Mouse (Mus musculus): ENCODE data around the gene Zcwpw1.

Zcwpw1 gene

GRCm38 (mm10) chr5:137785164-137786031, 2.2 kb upstream of the Zcwpw1 start:
- 2% methylated on average over 61 of the region's 62 CpGs for WGBS

GRCm38 (mm10) chr5:137786109-137786942, 1.3 kb upstream of the Zcwpw1 start:
- WGBS = under 1% methylated on average over 79 of the region's 79 CpGs

DNA sequence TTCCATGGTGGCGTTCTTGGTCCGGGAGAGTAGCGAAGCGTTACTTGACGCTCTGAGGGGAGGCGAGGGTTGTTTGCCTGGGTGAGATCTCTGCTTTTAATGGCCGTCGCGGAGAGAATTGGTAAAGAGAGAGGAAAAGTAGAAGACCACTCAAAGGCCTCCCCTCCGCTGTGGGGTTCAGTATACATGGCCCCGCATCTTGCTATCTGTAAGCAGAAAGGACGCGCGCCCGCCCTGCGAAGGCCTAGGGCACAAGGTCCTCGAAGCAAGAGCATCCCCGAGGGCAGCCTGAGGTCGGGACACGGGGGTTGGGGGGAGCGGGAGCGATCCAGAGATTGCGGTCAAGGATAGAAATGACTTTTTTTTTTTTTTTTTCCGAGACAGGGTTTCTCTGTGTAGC, 573 bp downstream of the Zcwpw1 start:
- 70% methylated on average over 24 of the region's 24 CpGs for WGBS

GRCm38 (mm10) chr5:137788946-137789531, 1.4 kb downstream of the Zcwpw1 start:
- 91% methylated on average over 2 of the region's 2 CpGs for WGBS

DNA sequence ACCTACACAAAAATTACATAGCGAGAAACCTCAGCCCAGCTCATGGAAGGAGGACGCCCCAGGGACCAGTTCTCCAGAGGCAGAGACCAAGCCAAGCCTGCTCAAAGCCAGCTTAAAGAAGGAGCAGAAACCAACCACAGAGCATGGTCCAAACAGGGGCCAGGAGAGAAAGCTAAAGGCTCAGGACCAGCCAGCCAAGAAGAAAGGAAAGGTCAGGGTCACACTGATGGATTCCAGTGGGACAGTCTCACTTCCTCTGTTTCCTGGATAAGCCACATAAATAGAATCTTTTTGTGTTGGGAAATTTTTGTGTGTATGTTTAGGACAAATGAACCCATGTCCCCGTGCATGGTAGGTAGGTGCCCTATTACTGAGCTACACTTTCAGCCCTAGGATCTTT, 9.0 kb downstream of the Zcwpw1 start:
- WGBS = 78% methylated on average over 3 of the region's 3 CpGs

DNA sequence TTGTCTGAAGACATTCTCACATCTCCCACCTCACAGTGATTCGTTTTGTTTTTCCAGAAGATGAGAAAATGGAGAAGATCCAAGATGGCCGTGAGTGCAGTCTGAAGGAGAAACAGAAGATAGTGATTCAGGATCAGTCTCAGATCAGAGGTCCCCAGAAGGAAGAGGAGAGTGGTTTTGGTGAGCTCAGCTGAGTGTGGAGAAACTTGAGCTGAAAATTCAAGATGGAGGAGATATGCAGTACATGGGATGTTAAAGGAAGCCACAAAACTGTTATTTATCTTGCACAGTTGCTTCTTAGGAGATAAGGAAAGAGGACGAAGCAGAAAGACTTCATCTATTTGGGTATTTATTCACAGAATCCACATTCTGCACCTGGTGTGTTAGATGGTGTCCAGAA, 13.3 kb downstream of the Zcwpw1 start:
- 87% methylated on average over 3 of the region's 3 CpGs for WGBS

- 77% methylated on average over 1 of the region's 1 CpGs for WGBS
Observed at GRCm38 (mm10) chr5:137806158-137806557, 18.6 kb downstream of the Zcwpw1 start.

DNA sequence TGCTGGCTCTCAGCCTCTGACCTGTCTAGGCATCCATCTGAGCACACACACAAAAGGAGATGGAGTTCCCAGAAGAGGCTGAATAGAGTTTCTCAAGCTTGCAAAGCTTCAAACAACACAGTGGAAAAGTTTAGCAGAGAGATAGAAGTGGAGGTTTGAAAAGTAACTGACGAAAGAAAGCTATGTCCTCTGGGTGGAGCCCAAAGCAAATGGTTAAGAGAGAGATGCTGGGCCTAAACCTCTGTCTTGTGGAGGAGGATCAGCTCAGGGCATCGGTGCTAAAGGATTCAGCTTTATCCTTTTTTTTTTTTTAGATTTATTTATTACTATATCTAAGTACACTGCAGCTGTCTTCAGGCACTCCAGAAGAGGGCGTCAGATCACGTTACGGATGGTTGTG, 20.7 kb downstream of the Zcwpw1 start:
- 91% methylated on average over 5 of the region's 5 CpGs for WGBS

- 65% methylated on average over 4 of the region's 4 CpGs for WGBS
Observed at GRCm38 (mm10) chr5:137817466-137818222, 30.0 kb downstream of the Zcwpw1 start.

- 79% methylated on average over 4 of the region's 4 CpGs for WGBS
Observed at GRCm38 (mm10) chr5:137822126-137822525, 34.5 kb downstream of the Zcwpw1 start.

DNA sequence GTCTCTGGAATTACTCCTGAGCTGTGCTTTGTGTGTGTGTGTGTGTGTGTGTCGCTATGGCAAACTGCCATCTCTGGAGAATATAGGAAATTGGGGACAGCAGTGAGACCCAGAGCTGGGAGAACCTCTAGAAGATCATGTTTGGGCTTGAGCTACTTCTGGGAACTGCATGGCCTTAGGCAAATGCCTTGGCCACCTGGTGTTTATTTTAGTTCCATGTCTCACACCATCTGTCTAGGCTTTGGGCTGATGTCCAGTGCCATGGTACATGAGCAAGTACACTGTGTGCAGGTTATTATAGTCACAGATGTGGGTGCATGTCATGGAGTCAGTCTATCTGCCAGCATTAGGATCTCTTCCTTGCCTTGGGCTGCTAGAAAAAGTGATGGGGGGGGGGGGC, 35.0 kb downstream of the Zcwpw1 start:
- 90% methylated on average over 1 of the region's 1 CpGs for WGBS

DNA sequence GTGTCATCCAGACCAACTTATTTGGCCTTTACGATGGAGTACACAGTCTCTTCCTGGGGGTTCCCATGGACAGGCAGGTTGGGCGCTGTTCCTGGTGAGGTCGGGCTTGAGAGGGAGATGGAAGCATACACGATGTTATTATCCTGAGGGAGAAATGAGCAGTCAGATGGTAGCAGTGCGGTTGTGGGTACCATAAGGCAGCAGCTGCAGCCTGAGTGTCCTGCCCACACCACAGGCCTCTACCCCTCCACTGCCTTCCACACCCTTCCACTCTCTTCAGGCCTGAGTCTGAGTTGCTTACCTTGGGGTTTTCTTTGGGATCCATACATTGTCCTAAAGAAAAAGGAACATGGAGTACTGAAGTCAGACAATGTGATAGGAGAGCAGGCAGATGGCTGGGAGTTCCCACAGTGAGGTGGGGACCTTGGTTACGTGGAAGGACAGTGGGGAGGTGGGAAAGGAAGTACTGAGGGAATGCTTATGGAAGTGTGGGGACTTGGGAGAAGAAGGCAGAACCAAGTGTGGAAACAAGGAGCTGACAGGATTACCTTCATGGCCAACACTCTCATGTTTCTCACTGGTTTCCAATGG, 36.0 kb downstream of the Zcwpw1 start:
- WGBS = 94% methylated on average over 6 of the region's 6 CpGs

- 90% methylated on average over 3 of the region's 3 CpGs for WGBS
Observed at GRCm38 (mm10) chr5:137825030-137825429, 37.4 kb downstream of the Zcwpw1 start.

DNA sequence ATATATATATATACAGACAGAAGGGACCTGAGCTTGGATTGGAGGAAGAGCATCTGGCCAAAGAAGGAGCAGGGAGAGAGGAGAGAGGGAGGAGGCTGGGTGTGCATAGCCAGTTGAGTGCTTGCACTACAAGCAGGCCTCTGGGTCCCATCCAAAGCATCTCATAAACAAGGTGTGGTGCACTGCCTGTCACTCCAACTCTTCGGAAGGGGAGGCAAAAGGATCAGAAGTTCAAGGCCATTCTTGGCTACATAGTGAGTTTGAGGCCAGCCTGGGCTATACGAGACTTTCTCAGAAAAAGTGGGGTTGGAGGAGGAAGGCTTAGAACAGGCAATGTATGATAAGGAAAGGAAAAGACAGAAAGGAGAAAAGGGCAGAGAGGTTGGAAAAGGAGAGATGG, 38.4 kb downstream of the Zcwpw1 start:
- 82% methylated on average over 2 of the region's 2 CpGs for WGBS

DNA sequence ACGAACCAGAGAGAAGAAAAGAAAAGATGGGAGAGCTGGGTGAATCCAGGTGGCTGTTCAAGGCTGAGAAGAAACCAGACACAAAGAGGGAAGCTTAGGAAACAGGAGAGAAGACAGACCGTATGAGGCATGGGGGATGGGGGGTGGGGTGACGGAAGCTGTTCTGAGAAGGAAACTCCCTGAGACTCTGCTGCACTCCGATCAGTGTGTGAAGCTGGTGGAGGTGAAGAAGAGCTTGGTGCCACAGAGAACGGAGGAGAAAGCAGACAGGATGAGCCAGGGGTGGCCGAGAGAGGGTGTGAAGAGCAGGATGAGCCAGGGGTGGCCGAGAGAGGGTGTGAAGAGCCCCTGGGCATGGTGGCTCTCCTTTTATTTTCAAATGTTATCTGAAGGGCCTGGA, 38.8 kb downstream of the Zcwpw1 start:
- 69% methylated on average over 7 of the region's 7 CpGs for WGBS

GRCm38 (mm10) chr5:137828694-137829093, 41.1 kb downstream of the Zcwpw1 start:
- WGBS = 82% methylated on average over 6 of the region's 6 CpGs

DNA sequence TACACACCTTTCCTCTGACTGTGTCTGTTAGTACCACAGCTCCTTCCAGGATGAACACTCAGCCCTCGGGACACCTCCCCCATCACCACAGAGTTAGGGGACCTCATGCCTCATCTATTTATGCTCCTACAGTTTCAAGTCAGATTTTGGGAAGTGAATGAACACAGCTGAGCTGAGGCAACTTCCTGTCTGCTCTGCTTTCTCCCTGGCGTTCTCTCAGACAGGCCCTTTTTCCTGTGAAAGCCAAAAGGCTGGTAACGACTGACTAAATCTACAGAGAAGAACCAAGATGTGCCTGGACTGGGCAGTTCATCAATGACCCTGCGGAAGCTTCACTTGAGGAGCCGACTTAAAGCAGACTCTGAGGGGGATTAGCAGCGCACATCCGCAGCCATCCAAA, 42.6 kb downstream of the Zcwpw1 start:
- WGBS = 73% methylated on average over 7 of the region's 7 CpGs

- 86% methylated on average over 4 of the region's 4 CpGs for whole genome bisulfite sequencing
Observed at GRCm38 (mm10) chr5:137831106-137831505, 43.5 kb downstream of the Zcwpw1 start.

GRCm38 (mm10) chr5:137831506-137831905, 43.9 kb downstream of the Zcwpw1 start:
- WGBS = 81% methylated on average over 6 of the region's 6 CpGs

GRCm38 (mm10) chr5:137833500-137833899, 45.9 kb downstream of the Zcwpw1 start:
- WGBS = 65% methylated on average over 4 of the region's 4 CpGs

DNA sequence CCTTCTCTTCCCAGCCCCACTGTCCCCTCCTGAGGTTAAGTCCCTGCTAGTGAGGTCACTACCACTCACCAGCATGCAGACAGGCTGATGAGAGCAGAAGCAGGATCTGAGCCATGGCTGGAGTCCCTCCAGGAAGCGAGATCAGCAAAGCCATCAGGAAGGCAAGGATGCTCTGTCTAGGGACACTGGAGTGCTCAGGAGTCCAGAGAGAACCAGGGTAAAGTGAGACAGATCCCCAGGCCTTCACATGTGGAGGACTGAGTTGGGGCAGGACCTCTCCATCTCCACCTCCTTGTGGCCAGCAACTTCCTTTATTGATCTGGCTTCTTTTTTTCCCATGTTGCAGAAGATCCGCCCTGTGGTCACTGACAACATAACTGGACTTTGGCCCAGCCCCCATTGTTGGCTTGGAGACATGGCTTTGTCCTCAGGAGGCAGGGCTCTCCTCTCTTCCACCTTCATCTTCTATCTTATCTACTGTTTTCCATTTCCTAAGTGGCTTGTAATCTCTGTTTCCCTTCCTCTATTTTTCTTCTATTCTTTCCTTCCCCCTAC, 48.4 kb downstream of the Zcwpw1 start, which contains the start of gene Pilra:
Gene Pilra (minus strand): TSS at position 316 of the 555 bp plus-strand sequence.
- 60% methylated on average over 2 of the region's 2 CpGs for WGBS
